Mouse (Mus musculus) lung, postnatal 0 days (tissue): ENCODE results near the gene Efcc1.

Experiments
- CTCF ChIP-seq: IDR thresholded peaks from 2 replicates; pipeline ENCODE4 v1.5.1; 2016; ENCODE audit warnings: antibody characterized with exemption, mild to moderate bottlenecking
- EP300 ChIP-seq: IDR thresholded peaks from 2 replicates; pipeline ENCODE4 v1.6.1; 2016; ENCODE audit warnings: antibody characterized with exemption, mild to moderate bottlenecking, control low read depth

GRCm38 (mm10) chr6:87755196-87755595 is 24.5 kb downstream of the Efcc1 start:
- no peak for TF ChIP-seq CTCF
- no peak for TF ChIP-seq EP300
